ENCODE assay signal across 9 mouse cellular contexts in genomic region chr1:155201373-155201879, GRCm38 (mm10). TPM values are rescaled to one million over a fixed set of nuclear protein-coding genes. Genes with fewer than 3 reads are reported as not detected.
DNase-seq lines count a peak whose midpoint lies in the region; ATAC-seq and TF ChIP-seq lines count a peak whose summit lies in the region.
"Had no signal": no experiment of that assay in that cellular context is flagged by ENCODE, and none has a peak within 500 bp of the region (broad histone marks: within the 10 kb centered on the region; RNA-seq: fewer than 3 reads in every experiment).

No protein-coding gene starts in this region.

- H3K9ac ChIP-seq in heart, embryonic 14.5 days (ENCODE audit: low read length), result no peak overlapping the region
- no peak overlapping the region for H3K9ac ChIP-seq in heart, adult 2 months (ENCODE audit: low read depth, low read length)

- H3K4me1 ChIP-seq in heart, embryonic 14.5 days (ENCODE audit: control insufficient read depth in 2 of 2, insufficient read depth in 2 of 2, low read length in 2 of 2), result peaks cover 29 to 48% of the 10 kb centered on the region in 2 experiments
- no peaks in the 10 kb centered on the region; the same call in 1 of the 2 replicates for H3K4me1 ChIP-seq in heart, adult 2 months (ENCODE audit: control insufficient read depth, insufficient read depth, low read length)
- peaks cover 6% of the 10 kb centered on the region for H3K4me1 ChIP-seq in thymus, adult 2 months (replicated peaks; ENCODE audit: control insufficient read depth, insufficient read depth, low read length)

- TF ChIP-seq EP300 in heart, adult 2 months (IDR thresholded peaks at IDR 0.05; ENCODE audit: insufficient read depth, low read depth, low read length), result no peak

- TF ChIP-seq POLR2A in heart, adult 2 months (IDR thresholded peaks at IDR 0.05; ENCODE audit: insufficient read depth, low read depth, low read length), result no peak
- no peak for TF ChIP-seq POLR2A in thymus, adult 2 months (IDR thresholded peaks at IDR 0.05; ENCODE audit: control insufficient read depth, extremely low read depth, insufficient read depth, low read length, poor library complexity)

- 0 out of 4 replicates have a peak overlapping the region, but pooled peaks have one; percentile 9 to 20 for H3K27ac ChIP-seq in heart, embryonic 14.5 days (replicated peaks in 1 of 2; ENCODE audit: control insufficient read depth in 1 of 2, insufficient read depth in 1 of 2, low read depth in 2 of 2, low read length in 2 of 2)
- H3K27ac ChIP-seq in heart, adult 2 months, result no peak overlapping the region
- no peak overlapping the region for H3K27ac ChIP-seq in thymus, adult 2 months (ENCODE audit: control insufficient read depth, insufficient read depth, low read length)

- TF ChIP-seq CTCF in heart, adult 2 months (IDR thresholded peaks at IDR 0.05), result no peak
- TF ChIP-seq CTCF in thymus, adult 2 months (IDR thresholded peaks at IDR 0.05; ENCODE audit: borderline replicate concordance, control insufficient read depth, extremely low read depth, insufficient read depth, low read length, poor library complexity), result no peak

- H3K27me3 ChIP-seq in heart, embryonic 14.5 days (ENCODE audit: control insufficient read depth, insufficient read depth, low read length), result no peaks in the 10 kb centered on the region
- no peaks in the 10 kb centered on the region for H3K27me3 ChIP-seq in heart, adult 2 months (ENCODE audit: control insufficient read depth, insufficient read depth, low read length)
- no peaks in the 10 kb centered on the region for H3K27me3 ChIP-seq in thymus, adult 2 months (ENCODE audit: control insufficient read depth, insufficient read depth, low read length)

- no peak for ATAC-seq in heart, embryonic 14.5 days (ENCODE audit: insufficient number of reproducible peaks, insufficient read depth, low FRiP score, low read depth)
- peak; percentile 93 for ATAC-seq in megakaryocyte-erythroid progenitor cell, adult 5-6 weeks (replicated peaks; ENCODE audit: low FRiP score, low TSS enrichment, poor library complexity, severe bottlenecking)

- H3K79me2 ChIP-seq in heart, adult 2 months (replicated peaks; ENCODE audit: control insufficient read depth, insufficient read depth, low read length), result no peaks in the 10 kb centered on the region

- no peaks in the 10 kb centered on the region for H3K9me3 ChIP-seq in heart, embryonic 14.5 days (ENCODE audit: control insufficient read depth, low read length)

- WGBS in heart, embryonic 14.5 days, result 11% methylated on average over 4 of the region's 4 CpGs
- 40% methylated on average over 4 of the region's 4 CpGs for WGBS in heart, adult 2 months
- WGBS in thymus, adult 2 months, result 64% methylated on average over 4 of the region's 4 CpGs

- intact Hi-C loops in heart, adult 2 months (cut with DNase I), result no loop called here
- intact Hi-C loops in gastrocnemius, postnatal 36 days (cut with DNase I), result loop anchor here (5.0 kb wide), 1 partner anchor 114 kb away; no protein-coding TSS in a partner anchor

- no peak overlapping the region for H3K4me3 ChIP-seq in heart, embryonic 14.5 days (ENCODE audit: control insufficient read depth in 1 of 2, insufficient read depth in 1 of 2, low read depth in 1 of 2, low read length in 2 of 2)
- H3K4me3 ChIP-seq in heart, adult 2 months, result no peak overlapping the region
- H3K4me3 ChIP-seq in thymus, adult 2 months (ENCODE audit: control insufficient read depth, insufficient read depth, low read length), result no peak overlapping the region

- DNase-seq in heart, adult 2 months, result no peak
- DNase-seq in thymus, adult 2 months, result peak; percentile 22
- DNase-seq in thymus, adult 18-20 months, result no peak
- DNase-seq in ovary, postnatal 14 days (ENCODE audit: low spot score), result no peak
- no peak for DNase-seq in gastrocnemius, postnatal 36 days
- DNase-seq in urinary bladder, postnatal 4 days (ENCODE audit: low spot score in 2 of 2), result no peak

- peaks cover 65% of the 10 kb centered on the region for H3K36me3 ChIP-seq in heart, embryonic 14.5 days (ENCODE audit: control insufficient read depth, insufficient read depth, low read length)
- H3K36me3 ChIP-seq in heart, adult 2 months (ENCODE audit: control insufficient read depth, insufficient read depth, low read length), result no peaks in the 10 kb centered on the region
- peaks cover 57% of the 10 kb centered on the region for H3K36me3 ChIP-seq in thymus, adult 2 months (ENCODE audit: control insufficient read depth, insufficient read depth, low read length)

- H3K4me2 ChIP-seq in heart, embryonic 14.5 days (ENCODE audit: low read length), result no peak overlapping the region

RNA-seq across cellular contexts. Expression of gene BC034090, which starts 42.8 kb away (rescaled TPM):
- polyA plus RNA-seq in heart, embryonic 14.5 days (2014; fragmentation: Nextera tagmentation; extraction: Ambion mirVana), result 6.9 and 7.2 TPM in 2 replicates
- total RNA-seq in heart, adult 2 months (2021), result 10 to 100 TPM; 37.2 to 37.5 TPM
- 31.8 and 44.8 TPM in 2 replicates for polyA plus RNA-seq in heart, adult 2 months (2012; rRNA removed)
- 7.6 and 13.1 TPM in 2 replicates for polyA plus RNA-seq in thymus, adult 2 months (2012; rRNA removed)
- 1.1 TPM in 1 of 2 replicates, not detected in the other for total RNA-seq in megakaryocyte-erythroid progenitor cell, adult 5-6 weeks (2014; fragmentation: Nextera tagmentation)
- not detected in 2 replicates for total RNA-seq in megakaryocyte-erythroid progenitor cell, adult 5-6 weeks (2017)
- 1 to 10 TPM in 1 of 2 experiments, under 1 TPM in 1; 0.94 to 1.7 TPM for total RNA-seq in gastrocnemius, postnatal 36 days (2021)

RNA-seq across cellular contexts. Expression of gene Stx6, which starts 42.9 kb away (rescaled TPM):
- 54.8 and 56.4 TPM in 2 replicates for polyA plus RNA-seq in heart, embryonic 14.5 days (2014; fragmentation: Nextera tagmentation; extraction: Ambion mirVana)
- 10 to 100 TPM; 22.2 to 23.0 TPM for total RNA-seq in heart, adult 2 months (2021)
- polyA plus RNA-seq in heart, adult 2 months (2012; rRNA removed), result 18.0 and 19.0 TPM in 2 replicates
- polyA plus RNA-seq in thymus, adult 2 months (2012; rRNA removed), result 232 and 272 TPM in 2 replicates
- 12.2 and 24.8 TPM in 2 replicates for total RNA-seq in megakaryocyte-erythroid progenitor cell, adult 5-6 weeks (2014; fragmentation: Nextera tagmentation)
- total RNA-seq in megakaryocyte-erythroid progenitor cell, adult 5-6 weeks (2017), result 19.6 and 30.9 TPM in 2 replicates
- 10 to 100 TPM; 10.4 to 10.8 TPM for total RNA-seq in gastrocnemius, postnatal 36 days (2021)

RNA-seq across cellular contexts. Expression of gene Mr1, which starts 54.8 kb away (rescaled TPM):
- 7.7 and 8.6 TPM in 2 replicates for polyA plus RNA-seq in heart, embryonic 14.5 days (2014; fragmentation: Nextera tagmentation; extraction: Ambion mirVana)
- 1 to 10 TPM; 6.5 to 6.7 TPM for total RNA-seq in heart, adult 2 months (2021)
- 6.1 and 11.9 TPM in 2 replicates for polyA plus RNA-seq in heart, adult 2 months (2012; rRNA removed)
- 33.5 and 37.9 TPM in 2 replicates for polyA plus RNA-seq in thymus, adult 2 months (2012; rRNA removed)
- total RNA-seq in megakaryocyte-erythroid progenitor cell, adult 5-6 weeks (2014; fragmentation: Nextera tagmentation), result 6.1 and 7.8 TPM in 2 replicates
- 6.2 and 7.7 TPM in 2 replicates for total RNA-seq in megakaryocyte-erythroid progenitor cell, adult 5-6 weeks (2017)
- 10 to 100 TPM in 1 of 2 experiments, 1 to 10 TPM in 1; 8.1 to 11.5 TPM for total RNA-seq in gastrocnemius, postnatal 36 days (2021)
- total RNA-seq: ES-E14 had no signal

Comparison
In these comparisons a context has a peak if more than half of its experiments do, and no peak if none do; other contexts are left out.
1. H3K27ac ChIP-seq: peak in heart, embryonic 14.5 days (2 of 2); none in heart, adult 2 months (single experiment) and thymus, adult 2 months (single experiment).
2. RNA of gene BC034090, which starts 42.8 kb away (total RNA-seq): 37.2 to 37.5 TPM in heart, adult 2 months; 0.94 to 1.7 TPM in gastrocnemius, postnatal 36 days and 1.1 TPM in megakaryocyte-erythroid progenitor cell, adult 5-6 weeks; every median in the first group is over 10 times any median in the second.